Mouse (Mus musculus): ENCODE measurements at regions not wholly inside any gene's neighbourhood (a gene's known extent, or its start where the extent isn't known, plus 50 kb on each side); places are given as distances from the start of the nearest gene placed in this dataset.

GRCm38 (mm10) chr4:93713711-93714110, 378.4 kb upstream of the Tusc1 start:
- TF ChIP-seq GATA1 (IDR thresholded peaks at IDR 0.05; ENCODE audit: borderline replicate concordance, low read length), result no peak
- TF ChIP-seq FLI1 (IDR thresholded peaks at IDR 0.05; ENCODE audit: low read length), result no peak
